Mouse (Mus musculus): ENCODE measurements at regions not wholly inside any gene's neighbourhood (a gene's known extent, or its start where the extent isn't known, plus 50 kb on each side); places are given as distances from the start of the nearest gene placed in this dataset.

DNA sequence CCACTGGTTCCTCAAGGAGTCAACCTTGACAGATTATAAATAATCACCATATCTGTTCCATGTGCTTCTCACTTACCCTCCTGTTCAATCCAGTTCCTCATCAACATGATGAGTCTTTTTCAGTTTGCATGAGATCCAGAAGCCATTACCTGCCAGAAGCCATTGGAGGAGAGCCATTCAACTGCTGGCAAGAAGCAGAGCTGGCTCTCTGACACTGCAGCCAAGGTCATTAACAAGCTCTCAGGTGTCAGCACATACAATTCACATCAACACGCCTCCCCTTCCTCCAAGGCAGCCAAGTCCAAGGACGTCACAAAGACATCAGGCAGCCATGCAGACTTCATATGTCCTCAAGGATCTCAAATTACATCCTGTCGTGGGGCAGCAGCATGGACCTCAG lies 648.6 kb upstream of the Slit2 start:
- no peak for DNase-seq (ENCODE audit: low spot score in 2 of 2)

DNA sequence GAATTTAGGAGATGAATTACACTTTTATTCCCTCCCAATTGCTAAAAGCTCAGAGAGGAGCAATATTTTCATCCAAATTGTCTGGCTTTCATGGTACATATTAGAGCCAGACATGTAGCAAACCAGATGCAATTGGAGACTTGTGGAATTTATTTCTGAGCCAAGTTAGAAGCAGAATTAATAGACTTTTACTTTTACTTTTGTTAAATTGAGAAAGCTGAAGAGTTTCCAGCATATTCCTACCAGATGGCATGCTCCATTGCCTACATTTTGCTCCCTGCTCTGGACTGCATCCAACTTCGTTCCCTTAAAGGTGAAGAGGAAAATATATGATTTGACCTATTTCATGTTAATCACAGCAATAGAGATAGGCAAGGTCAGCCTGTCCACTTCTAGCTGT lies 646.4 kb upstream of the Slit2 start:
- no peak for DNase-seq (ENCODE audit: low spot score in 2 of 2)

DNA sequence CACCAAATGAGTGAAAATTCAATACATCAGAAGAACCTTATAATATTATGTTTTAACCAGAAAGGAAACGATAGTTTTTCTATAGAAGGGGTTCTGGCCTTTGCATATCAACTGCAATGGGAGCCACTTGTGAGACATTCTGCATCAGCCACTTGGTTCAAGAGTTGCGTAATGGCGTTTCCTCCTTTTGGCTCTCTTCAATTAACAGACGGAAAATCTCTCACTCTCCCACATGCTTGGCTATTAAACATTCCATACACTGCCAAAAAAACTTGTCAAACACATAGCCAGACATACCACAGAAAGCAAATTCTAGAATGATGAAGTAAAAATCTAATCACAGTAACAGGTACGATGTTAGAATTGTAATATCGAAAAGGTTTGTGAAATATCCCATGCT lies 643.1 kb upstream of the Slit2 start:
- DNase-seq (ENCODE audit: low spot score in 2 of 2), result no peak

DNA sequence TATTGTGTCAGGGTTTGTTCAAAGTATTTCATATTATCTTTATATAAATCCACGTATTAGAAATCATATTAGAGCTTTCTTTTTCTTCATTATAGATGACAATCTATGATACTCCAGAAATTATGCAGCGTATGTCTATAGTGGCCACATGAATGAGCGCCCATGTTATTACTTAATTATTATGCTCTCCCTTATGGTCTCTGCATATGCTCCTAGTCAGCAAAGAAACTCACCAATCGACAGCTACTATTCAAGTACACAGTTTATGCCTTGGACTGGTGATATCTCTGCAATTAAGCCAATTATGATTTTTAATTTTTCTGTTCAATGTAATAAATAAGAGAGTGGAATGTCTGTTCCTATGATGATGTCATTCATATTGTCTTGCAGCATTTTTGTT lies 612.8 kb upstream of the Slit2 start:
- DNase-seq (ENCODE audit: low spot score in 2 of 2), result no peak

DNA sequence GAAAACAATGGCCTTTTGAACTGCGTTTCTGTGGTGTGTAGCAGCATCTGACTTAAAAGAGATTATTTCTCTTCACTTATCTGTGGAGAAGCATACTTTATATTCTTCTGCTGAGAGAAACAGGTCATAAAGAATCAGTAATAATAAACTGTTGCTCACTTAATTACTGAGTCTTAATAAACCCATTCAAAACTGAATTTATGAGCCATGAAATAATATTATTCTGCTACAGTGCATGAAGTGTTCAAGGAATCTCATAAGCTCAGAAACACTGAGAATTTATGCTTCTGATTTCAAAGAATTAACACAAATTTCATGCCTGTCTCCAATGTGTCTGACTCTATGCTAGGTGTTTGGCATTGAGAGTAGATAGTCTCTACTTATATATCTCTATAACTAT lies 597.0 kb upstream of the Slit2 start:
- no peak for DNase-seq (ENCODE audit: low spot score in 2 of 2)

DNA sequence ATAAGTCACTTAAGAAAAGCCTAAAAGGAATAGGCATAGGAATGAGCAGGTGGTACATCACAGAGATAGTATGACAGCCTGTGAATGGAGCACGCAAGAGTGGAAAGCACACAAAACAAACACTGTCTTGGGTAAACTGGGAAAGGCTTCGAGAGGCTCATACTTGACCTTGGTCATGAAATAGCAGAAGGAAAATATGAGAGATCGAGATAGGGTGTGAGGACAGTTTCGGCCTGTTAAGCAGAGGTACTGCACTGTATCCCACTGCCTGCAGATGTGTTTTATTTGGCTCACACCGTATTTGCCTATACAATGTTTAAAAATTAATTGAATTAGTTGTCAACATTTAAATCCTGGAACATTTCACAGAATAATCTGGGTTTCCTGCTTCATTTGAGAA lies 596.2 kb upstream of the Slit2 start:
- DNase-seq (ENCODE audit: low spot score in 2 of 2), result no peak

DNA sequence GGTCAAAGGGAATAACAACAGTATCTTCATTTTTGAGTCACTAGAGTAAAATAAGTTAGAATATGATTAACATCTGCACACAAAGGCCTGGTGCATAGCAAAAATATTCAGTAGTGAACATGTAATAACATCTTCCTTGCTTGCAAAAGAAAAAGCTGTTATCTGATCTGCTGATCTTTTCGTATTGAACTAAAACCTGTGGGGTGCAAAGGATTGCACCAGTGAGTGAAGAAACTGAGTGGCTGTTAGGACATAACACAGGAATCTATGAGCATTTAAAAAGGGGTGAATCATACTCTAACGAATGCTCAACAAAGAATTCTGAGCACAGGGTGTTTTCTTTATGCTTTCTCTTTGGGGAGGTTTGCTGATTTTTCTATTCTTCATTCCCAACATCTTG lies 592.2 kb upstream of the Slit2 start:
- DNase-seq (ENCODE audit: low spot score in 2 of 2), result no peak

DNA sequence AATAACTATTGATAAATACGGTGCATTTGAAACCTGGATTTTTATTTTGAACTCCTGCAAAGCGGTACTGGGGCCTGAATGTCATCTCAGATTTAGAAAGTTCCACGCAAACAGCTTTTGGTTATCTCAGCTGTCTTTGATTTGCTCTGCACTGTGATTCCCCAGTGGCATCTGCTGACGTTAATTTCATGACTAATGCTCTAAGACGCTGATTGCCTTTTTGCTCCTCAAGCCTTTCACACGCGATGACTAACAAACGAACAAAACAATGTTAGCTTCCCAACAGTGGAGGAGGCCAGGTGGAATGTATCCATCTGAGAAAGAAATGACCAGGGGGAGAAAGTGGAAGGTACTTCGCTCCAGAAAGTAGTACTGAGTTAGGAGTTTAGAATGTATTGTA lies 586.1 kb upstream of the Slit2 start:
- DNase-seq (ENCODE audit: low spot score in 2 of 2), result no peak

DNA sequence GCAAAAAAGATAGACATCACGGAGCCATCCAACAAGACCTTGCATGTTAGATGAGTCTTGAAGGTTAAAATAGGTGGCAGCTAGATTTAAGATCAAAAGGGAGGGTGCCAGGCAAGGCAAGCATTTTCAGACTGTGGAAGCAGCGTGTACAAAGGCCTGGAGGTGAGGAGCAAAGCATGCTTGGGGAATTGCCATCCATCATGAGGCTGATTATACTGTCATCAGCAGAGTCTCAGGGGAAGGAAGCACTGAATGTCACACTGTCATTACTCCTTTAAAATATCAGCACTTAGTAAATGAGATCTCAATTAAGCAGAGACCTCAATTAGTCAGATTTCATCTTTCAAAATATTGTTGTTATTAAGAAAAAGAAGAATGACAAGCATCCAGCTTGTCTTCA lies 561.0 kb upstream of the Slit2 start:
- no peak for DNase-seq (ENCODE audit: low spot score in 2 of 2)

DNA sequence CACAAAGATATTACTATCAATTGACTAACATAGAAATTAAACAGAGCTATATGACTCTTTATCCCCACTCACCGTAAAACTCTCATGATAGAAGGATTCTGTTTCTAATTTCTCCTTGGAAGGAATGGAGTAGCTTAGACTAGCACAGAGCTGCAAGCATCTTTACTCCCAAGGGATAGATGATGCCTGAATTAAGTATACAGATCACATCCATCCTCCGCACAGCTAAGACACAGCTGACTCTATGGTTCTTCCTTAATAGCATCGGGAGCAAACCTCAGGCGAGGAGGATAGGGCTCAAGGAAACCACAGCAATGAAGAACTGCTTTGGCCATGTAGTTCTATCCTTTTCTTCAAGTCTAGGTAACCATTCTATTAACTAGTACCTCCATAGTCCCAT lies 556.9 kb upstream of the Slit2 start:
- no peak for DNase-seq (ENCODE audit: low spot score in 2 of 2)

DNA sequence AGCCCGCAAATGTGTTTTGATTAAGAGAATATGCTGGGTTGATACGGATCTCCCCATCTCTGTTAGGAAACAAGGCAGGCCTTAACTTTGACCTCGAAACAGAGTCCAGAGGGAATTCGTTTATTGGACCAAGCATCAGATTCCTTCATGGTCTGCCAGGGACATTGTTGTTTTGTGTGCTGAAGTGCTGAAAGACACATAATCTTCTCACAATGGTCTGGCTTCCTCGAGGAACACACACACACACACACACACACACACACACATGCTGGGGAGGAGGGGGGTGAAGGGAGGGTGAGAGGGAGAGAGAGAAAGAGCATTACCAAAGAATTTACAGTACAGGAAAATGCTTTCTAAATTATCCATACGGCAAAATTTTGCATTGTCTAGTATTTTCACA lies 556.5 kb upstream of the Slit2 start:
- DNase-seq (ENCODE audit: low spot score in 2 of 2), result no peak

DNA sequence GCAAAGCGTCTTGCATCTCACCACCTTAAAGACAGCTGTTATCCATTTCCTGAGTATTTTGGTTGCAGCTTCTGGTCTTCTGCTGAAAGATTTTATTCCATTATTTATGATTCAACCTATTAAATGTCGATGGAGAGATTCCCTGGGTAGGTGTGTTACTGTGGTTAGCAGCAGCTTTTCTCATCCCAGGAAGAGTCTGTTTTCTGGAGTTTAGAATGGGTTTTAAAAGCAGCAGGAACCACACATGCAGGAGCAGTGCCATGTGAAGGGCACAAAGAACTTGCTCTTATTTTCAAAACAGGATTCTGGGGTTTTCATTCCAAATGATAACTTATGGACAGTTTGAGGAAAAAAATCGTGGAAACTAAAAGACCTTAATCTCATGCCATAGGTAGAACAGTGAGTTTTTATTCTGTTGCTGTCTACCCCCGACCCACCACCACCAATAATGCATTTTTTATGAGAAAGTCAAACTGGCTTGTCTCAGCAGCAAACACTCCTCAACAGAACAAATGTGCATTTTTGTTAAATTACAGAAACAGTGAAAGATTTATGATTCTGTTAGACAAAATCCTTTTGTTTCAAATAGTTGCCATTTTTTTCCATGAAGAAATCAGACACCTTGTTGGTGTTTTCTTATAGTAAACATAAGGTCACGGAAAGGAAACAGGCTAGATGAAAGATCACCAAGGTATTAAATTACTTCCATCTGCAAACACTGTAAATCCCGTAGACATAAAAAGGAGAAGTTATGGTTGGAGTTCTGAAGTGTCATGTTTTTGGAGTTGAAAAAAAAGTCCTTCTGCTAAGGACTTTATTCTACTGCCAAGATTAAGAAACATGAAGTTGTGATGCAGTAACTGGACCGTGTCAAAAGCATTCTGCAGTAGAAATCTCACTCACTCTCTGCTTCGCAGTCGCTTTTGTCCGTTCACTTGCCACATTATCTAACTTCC lies 553.4 kb upstream of the Slit2 start:
- DNase-seq (ENCODE audit: low spot score in 2 of 2), result no peak

DNA sequence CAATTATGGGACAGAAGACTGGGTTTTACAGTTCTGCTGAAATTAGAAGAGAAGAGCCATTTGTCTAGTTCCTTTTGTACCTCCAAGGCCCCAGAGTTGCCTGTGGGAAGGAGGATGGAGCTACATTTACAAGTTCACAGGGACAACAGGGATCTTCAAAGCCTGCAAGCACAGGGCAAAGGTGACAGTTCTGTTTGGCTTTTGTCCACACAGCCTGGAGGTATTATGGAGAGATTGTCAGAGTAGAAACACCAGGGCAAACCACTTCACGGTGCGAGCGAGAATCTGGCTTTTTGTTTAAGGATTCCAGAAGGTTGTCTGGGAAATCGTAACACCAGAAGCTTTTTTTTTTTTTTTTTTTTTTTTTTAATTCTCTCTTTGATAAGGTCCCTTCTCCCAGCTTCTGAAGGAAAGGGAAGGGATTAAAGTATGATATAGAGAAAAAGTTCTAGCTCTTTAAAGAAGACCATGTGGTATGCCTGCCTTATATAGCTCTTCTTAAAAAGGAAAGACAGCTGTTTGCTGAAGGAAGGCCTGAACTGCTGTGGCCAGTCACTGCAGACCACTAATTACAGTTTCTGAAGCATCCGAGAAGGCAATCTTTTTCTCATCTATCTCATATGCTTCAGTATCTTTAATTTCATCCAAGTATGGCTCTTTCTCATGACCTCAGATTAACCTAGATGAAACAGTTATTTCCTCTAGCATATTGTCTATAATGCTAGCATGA lies 551.2 kb upstream of the Slit2 start:
- DNase-seq (ENCODE audit: low spot score in 2 of 2), result no peak

DNA sequence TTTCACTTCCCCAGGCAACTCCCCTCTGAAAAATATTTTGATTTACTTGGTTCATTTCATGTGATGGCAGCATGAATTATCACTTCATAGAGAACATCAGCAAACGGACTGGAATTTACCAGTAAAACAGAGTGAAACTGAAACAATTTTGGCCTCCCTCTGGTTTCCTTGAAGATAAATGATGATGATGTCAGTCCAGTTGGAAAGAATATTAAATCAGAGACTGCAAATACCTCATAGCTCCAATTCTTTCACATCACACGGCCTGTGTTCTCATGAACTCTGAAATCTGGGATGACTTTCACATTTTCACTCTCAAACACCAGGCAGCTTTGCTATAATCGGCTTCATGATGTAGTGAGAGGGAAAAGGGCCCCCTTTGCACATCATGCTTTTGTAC lies 546.5 kb upstream of the Slit2 start:
- no peak for DNase-seq (ENCODE audit: low spot score in 2 of 2)

DNA sequence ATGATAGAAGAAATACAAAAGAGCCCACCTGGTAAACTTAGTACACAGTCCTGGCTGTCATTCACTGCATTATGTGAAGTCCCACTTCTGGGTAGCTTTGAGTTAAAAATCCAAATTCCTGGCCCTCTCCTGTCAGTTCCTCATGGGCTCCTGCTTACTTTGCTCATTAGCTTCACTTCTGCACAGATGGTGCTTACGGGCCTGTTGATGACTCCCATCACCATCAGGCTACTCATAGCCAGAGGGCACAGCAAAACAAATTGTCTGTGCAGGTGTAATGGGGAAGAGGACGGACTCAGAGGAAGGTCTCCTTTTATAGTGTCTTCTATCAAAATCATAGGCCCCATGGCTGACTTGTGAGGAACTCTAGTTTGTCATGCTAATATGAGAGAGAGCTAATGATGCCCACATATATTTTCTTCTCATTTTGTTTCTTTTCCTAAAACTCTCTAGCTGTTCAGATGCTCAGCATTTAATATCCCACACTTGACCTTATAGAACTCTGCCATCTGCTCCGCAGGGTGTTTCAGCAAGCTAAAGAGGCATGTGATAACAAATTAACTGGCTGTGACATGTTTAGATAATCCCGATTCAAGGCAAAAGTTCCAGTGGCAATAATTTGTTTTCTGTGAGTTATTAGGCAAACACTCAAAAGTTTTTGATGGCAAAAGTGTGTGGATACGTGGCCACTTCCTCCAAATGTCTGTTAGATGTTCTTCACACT lies 536.5 kb upstream of the Slit2 start:
- DNase-seq (ENCODE audit: low spot score in 2 of 2), result no peak

DNA sequence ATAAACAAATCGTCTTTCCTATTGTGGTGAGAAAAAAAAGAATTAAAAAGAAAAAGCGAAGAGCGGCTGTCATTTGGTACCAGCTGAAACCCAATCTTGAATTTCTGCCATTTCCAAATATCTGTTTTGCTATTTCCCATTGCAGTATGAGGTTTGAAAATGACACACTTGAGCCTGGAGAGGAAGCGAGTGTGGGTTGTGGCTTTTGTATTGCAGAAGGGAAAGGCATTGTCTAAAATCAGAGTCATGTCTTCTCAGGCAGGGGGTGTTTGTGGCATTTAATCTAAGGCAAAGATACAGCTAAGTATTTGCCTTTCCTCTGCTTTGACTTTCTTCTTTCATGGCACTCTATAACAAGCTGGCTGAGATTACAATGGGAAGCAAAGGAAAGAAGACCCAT lies 518.1 kb upstream of the Slit2 start:
- no peak for DNase-seq (ENCODE audit: low spot score in 2 of 2)

DNA sequence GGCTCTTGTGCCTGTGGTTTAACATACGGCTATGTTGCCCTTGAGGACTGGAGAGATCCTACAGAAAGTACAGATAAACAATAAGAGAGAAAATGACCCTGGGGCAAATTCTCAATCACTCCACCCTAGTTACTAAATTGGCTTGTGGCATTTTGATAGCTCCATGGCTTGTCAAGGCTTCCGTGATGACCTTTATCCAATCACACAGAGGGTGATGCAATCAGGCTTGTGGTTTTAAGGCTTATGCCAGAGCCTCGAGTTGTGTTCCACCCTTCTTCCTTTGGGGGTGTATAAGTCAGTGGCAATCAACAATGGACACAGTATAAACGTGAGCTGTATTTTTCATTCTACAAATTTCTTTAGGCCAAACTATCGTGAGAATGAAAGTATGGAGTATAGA lies 513.5 kb upstream of the Slit2 start:
- no peak for DNase-seq (ENCODE audit: low spot score in 2 of 2)

DNA sequence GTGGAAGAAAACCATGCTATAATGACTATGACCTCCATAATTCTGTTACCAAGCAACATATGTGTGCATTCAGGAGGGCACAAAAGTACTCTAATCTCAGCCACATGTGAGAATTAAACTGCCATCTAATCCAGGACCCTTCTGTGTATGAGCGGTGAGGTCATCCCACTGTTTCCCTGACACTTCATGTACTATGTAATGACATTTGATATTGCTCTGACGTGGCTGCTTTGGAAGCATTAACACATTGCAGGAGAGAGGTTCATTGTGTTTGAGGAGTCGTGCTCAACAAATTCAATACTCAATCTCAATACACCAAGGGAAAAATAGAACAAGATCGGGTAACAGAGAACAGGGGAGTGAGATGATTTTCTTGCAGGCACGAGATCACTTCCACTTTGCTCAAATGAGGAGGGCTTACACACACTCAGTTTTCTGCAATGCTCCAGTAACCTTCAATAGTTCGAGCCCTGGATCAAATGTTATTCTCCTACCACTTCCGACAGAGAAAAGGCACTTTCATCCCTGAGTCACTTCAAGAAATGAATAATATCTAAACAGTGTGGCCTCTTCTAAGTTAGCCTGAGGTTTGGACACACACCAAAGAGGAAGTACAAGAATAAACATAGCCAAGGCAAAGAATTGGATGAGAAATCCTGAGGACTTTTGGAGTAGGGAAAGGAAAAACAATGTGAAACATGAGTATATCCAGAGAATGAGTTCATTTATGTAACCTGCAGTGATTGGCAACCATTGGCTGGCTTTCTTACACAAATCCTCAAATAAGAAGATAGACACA lies 510.7 kb upstream of the Slit2 start:
- no peak for DNase-seq (ENCODE audit: low spot score in 2 of 2)

DNA sequence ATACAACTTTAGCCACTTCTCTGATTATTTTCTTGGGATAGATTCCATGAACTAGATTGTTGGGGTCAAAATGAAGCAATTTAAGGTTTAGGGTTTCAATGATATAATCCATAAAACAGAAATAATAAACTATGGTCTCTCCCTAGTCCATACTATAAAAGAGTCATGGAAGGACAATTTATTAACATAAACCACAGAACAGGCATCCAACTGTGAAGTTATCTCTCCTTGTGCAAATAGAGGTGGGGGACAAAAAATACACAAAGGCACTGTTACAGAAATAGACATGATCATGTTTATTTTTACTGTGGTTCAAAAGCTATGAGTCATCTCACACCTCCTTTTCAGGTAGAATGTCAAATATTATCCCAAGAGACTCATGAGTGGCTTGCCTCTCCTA lies 503.0 kb upstream of the Slit2 start:
- no peak for DNase-seq (ENCODE audit: low spot score in 2 of 2)

DNA sequence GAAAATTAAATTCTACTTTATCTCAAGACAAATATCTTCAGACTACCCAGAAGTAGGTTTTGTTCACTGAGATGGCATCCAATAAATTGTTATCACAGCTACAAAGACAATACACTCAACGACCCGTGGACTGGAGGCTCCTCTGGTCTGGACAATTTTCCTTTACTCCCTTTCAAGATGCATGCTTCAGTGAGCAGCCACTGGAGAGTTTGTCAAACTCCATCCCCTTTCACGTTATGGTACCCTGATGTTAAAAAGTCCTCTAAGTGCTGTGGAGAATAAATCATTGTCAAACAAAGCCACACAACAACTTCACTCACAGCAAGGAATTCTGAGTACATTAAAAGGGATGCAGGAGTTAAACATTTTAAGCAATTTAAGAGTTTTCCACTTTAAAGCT lies 486.7 kb upstream of the Slit2 start:
- no peak for DNase-seq (ENCODE audit: low spot score in 2 of 2)

DNA sequence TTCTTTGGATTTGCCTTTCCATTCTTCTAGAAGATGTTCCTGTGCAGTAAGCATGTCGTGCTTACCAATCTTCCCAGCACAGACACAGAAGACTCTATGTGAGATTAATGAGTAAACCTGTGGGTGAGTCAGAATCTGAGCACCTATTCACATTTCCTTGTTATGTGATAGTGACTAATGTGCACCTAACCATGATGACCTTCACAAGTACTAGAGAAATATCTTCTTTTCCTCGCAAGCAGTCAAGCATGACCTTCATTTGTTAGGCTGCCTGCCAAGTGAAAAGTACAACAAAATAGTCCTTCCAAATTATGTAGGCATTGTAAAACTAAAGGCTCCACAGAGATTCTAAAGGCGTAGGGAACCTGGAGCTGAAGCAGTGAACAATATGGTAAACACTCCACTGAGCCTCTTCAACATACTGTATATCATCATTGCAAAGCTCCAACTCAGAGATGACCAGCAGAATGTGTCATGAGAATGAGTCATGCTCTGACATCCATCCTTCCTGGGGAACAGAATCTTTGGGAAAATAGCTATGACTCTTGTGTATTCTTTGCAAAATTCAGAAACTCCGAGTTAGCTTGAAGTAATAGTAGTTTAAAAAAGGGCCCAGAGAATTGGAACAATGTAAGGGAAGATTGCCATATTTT lies 480.0 kb upstream of the Slit2 start:
- no peak for DNase-seq (ENCODE audit: low spot score in 2 of 2)
